Comparison of ENCODE assay signal across 7 mouse cellular contexts in the genomic region with DNA sequence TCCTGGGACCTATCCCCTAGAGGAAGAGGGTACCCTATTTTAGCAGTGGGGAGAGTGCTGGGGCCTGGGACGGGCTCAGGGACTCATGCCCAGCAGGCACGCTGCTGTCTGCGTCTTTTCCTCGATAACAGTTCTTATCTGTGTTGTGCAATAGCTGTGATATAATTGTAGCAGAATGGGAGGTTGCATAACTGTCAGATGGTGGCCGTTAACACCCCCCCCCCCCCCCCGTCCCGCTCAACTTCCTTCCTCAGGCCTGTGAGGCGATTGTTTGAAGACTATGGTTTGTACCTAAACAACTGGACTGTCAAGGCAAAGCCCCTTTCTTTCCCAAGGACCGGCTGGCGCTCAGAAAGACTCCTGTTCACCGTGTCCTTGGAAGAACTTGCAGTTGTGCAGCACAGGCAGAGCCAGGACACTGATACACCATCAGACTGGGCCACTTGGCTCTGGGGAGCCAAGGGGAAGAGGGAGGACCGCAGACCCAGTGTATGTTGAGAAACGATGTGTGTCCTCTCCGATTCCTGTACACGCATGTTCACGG. TPM values are rescaled to one million over a fixed set of nuclear protein-coding genes. Genes with fewer than 3 reads are reported as not detected.
DNase-seq lines count a peak whose midpoint lies in the region; ATAC-seq lines count a peak whose summit lies in the region.

No protein-coding gene starts in this region.

- peak overlapping the region; percentile 69 for H3K27ac ChIP-seq in heart, embryonic 12.5 days (ENCODE audit: poor library complexity, severe bottlenecking)

- no peaks in the 10 kb centered on the region for H3K27me3 ChIP-seq in heart, embryonic 12.5 days (replicated peaks)

- peak; percentile 29 for DNase-seq in thymus, postnatal 4 days
- no peak for DNase-seq in thymus, postnatal 36 days
- peak; percentile 67 to 82 for DNase-seq in lung, adult 18-20 months
- no peak for DNase-seq in retina, postnatal 1 day
- DNase-seq in embryo, embryonic 11 days = no peak
- no peak for DNase-seq in layer of hippocampus, adult 11-12 months (ENCODE audit: low spot score)

- 0 out of 2 replicates have a peak overlapping the region, but pooled peaks have one; percentile 17 for H3K4me2 ChIP-seq in heart, embryonic 12.5 days

- 0 out of 2 replicates have a peak overlapping the region, but pooled peaks have one; percentile 43 for H3K9ac ChIP-seq in heart, embryonic 12.5 days

- peaks cover 53% of the 10 kb centered on the region for H3K4me1 ChIP-seq in heart, embryonic 12.5 days (replicated peaks)

- peaks cover 37% of the 10 kb centered on the region for H3K36me3 ChIP-seq in heart, embryonic 12.5 days

- H3K4me3 ChIP-seq in heart, embryonic 12.5 days = no peak overlapping the region

- WGBS in heart, embryonic 12.5 days = 42% methylated on average over 16 of the region's 16 CpGs

- H3K9me3 ChIP-seq in heart, embryonic 12.5 days (replicated peaks) = no peaks in the 10 kb centered on the region

- 0 out of 2 replicates have a peak, but pooled peaks have one; percentile 10 for ATAC-seq in heart, embryonic 12.5 days (ENCODE audit: insufficient number of reproducible peaks, low FRiP score)

RNA-seq across cellular contexts. Expression of a gene that starts 9.4 kb away (rescaled TPM):
- 33.6 and 36.4 TPM in 2 replicates for polyA plus RNA-seq in heart, embryonic 12.5 days (2016; fragmentation: Nextera tagmentation; extraction: Ambion mirVana)

RNA-seq across cellular contexts. Expression of a gene that starts 10.2 kb away (rescaled TPM):
- polyA plus RNA-seq in heart, embryonic 12.5 days (2016; fragmentation: Nextera tagmentation; extraction: Ambion mirVana) = 45.2 and 45.6 TPM in 2 replicates

RNA-seq across cellular contexts. Expression of a gene that starts 38.6 kb away (rescaled TPM):
- 53.2 and 57.5 TPM in 2 replicates for polyA plus RNA-seq in heart, embryonic 12.5 days (2016; fragmentation: Nextera tagmentation; extraction: Ambion mirVana)

Comparison
In these comparisons a context has a peak if more than half of its experiments do, and no peak if none do; other contexts are left out.
1. DNase-seq: peak in thymus, postnatal 4 days (single experiment) and lung, adult 18-20 months (2 of 2); none in thymus, postnatal 36 days (0 of 2), retina, postnatal 1 day (single experiment), embryo, embryonic 11 days (single experiment) and layer of hippocampus, adult 11-12 months (single experiment).